Mouse (Mus musculus) CH12F3 (cell line): Measurements from ENCODE around the gene Dapk1.
"Not testable (repeated sequence)": the region's sequence is repeated elsewhere in the genome, so short reads cannot be mapped to it uniquely, and the experiment has no call there.

Source experiments
- in situ Hi-C: fragments of 300-500 bp; cut with MboI; formaldehyde crosslinking; loops from 2 replicates; pipeline ENCODE4 v1.14.3; 2020; ENCODE audit warnings: low sequenced_read_pairs

Dapk1 gene

DNA sequence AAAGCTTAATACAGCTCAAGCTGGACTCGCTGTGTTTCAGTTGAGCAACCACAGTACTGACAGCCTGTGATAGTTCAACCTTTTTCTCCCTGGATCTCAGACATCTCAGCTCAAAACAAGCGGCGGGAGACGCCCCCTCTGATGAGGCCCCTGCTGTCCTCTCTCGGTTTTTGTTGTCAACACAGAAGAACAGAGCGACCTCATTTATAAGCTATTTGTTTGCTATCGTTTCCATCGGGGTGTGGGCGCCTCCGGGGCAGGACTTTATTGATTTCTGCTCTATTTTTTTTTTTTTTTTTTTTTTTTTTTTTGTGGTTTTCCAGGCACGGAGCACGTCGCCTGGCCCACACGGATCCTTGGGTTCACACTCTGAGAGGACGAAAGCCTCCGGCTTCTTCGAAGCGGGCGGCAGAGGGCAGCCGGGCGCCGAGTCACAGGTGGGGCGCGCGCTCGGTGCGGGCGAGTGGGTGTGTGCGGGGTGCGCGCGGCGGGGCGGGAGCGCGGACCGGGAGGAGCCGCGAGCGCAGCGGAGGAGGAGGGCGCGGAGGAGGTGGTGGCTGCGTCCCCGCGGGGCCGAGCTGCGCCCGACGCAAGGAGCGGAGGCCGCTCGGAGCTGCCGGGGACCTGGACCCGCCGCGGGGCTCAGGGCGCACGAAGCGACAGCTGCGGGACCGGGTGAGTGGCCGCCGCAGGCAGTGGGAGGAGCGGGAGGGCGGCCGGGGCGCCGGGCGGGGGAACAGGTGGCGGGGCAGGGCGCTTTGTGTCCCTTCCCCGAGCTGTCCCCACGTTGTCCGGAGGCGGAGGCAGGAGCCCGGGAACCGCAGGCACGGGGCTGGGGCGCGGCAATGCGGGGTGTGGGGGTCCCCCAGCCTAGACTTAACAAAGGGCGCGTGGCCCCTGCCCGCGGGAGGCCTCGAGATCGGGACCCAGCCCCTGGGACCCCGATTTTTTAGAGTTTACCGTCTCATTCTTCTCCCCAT is at the start of gene Dapk1:
Dapk1 (plus strand) TSS at position 512 of the 980 bp plus-strand sequence.
- in situ Hi-C loops, result no loop called here

DNA sequence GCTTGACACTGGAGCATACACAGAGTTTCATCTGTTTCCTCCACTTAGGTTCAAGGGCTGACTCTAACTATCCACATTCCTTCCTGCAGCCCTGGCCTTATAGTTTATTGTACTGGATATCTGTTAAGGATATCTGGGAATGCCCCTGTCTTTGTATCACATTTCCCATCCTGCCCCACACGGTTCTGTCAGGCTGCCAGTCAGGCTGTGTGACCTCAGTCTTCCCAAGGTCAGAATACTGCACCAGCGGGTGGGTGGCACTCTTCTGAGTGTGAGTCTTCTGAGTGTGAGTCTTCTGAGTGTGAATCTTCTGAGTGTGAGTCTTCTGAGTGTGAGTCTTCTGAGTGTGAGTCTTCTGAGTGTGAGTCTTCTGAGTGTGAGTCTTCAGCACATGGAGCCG is 48.4 kb upstream of the Dapk1 start:
- in situ Hi-C loops, result no loop called here

DNA sequence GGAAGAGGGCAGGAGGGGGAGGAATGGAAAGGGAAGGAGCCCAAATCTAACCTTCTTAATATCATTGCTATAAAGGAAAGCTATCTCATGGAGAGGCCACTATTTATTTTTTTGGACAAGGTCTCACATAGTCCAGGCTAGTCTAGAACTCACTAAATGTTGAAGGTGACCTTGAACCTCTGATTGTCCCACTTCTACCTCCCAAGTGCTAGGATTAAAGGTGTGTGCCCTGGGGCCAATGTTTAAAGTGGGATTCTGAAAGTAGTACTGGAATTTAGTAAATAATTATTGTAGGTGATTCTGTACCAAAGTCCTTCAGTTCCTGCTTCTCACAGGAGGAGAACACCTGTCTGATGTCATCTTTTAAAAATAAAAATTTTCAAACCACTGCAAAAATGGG is 45.3 kb upstream of the Dapk1 start:
- in situ Hi-C loops, result no loop called here

DNA sequence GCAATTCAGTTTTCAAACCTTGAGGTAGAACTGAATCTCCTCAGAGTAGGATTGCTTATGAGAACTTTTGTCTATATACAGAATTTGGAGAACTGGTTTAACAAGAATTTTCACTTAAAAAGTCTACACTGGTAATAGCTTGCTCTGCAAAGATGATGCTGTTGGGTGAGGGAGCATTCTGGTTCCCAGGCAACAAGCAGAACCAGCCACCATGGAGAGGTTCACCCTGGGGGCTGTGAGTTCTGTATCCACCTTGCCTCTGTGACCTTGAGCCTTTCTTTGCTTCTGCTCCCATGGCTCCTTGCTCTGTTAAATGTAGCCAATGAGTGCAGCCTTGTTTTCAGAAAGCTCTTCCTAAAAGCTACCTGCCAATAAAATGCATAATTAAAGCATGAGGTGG is 44.8 kb upstream of the Dapk1 start:
- in situ Hi-C loops, result no loop called here

DNA sequence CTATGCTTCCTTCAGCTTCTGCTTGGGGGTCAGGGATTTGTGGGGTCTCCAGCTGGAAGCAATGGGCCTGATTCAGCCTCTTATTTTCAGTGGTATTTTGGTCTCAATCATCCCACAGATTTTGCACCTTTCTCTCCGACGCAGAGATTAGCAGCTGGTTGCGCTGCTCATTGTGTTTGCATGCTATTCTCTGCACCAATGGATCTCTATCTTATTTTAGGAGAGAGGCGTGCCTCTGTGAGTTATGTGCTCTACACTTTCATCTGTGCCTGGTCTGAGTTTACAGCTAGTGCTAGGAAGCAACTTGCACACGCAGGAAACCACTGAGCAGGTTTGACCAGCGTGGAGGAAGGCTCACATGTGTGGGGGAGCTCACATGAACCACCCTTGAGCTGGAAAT is 37.4 kb upstream of the Dapk1 start:
- in situ Hi-C loops, result no loop called here

DNA sequence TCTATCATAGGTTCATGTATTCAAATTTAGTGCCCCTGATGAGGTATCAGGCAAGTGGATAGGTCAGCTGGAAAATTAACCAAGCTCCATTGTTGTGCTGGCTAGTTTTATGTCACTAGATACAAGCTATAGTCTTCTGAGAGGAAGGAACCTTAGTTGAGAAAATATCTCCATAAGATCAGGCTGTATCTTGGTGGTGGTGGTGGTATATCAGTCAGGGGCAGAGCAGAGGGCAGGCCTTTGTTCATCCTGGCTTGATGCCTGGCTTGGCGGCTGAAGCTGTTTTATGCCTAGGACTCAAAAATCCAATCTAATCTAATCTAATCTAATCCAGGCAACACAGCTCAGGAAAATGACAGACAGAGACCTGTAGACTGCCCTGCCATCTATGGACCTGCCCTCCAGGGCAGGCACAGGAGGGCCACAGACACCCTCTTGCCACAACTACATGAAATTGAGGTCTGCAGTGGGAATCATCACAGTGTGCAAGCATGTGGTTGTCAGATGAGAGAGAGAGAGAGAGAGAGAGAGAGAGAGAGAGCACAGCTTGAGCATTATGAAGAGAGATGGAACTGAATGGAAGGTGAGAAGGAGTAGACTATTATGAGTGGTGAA is 32.7 kb upstream of the Dapk1 start:
- in situ Hi-C loops, result no loop called here

DNA sequence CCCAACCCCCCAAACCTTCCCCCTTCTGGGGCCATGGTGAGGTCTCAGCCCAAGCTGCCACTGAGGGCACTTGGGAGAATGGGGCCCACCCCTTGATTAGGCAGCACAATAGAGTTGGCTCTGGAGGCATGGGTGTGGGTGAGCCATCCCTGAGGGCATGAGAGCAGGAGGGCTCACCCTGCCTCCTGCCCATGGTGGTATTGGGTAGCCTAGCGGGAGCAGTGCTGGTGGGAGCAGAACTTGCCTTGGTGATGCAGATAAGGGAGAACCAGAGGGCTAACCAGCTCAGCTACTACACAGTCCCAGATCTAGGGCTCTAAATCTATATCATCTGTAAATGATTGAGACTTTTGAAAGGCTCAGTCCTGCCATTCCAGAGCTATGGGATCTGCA is 32.2 kb upstream of the Dapk1 start:
- in situ Hi-C loops, result no loop called here

DNA sequence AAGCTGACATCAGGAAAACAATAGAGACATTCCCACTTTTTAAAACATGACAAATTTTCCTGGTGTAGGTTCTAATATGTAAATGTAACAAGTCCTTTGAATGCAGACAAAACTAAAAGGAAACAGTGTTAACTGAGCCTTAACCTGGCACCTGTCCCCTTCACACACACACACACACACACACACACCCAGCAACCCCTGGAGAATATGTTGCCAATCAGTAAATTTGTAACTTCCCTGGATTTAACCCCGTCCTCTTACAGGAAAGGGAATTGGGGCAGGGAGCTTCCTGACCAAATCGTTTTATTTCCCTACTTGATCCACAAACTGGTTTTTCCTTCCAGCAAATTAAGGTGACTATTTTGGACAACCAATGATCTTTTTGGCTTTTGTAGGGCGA is 28.2 kb upstream of the Dapk1 start:
- in situ Hi-C loops, result no loop called here

DNA sequence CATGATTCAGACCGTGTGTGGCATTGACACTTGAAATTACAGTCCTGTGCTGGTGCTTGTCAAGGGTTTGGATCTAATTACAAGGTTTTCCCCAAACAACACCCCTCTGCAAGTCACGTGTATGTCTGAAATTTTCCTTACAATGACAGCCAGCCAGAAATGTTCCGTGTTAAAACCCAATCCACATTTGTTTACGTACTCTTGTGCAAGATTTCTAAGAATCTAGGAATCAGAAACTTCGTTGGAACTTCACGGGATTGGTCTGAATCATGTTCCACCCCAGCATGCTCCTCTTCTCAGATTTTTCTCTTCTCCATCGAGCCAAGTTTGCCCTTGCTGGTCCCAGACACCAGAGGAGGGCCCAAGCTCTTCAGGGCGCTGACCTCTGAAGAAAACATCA is 27.8 kb upstream of the Dapk1 start:
- in situ Hi-C loops, result no loop called here

DNA sequence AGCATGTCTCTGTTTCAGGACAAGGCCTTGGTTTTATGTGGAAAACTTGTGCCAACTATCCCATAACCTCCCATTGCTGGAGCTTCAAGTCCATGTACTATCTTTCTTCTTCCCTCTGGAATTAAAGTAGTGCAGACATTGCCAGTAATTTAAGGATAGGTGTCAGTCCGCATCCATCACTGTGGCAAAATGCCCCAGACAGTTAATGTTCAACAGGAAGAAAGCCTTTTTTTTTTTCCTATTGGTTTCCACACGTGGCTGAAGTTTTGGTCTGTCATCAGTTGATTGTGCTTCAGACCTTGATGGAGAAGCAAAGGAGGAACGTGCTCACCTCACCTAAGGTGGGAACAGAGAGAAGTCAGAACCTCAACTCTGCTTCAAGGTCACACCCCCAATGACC is 23.2 kb upstream of the Dapk1 start:
- in situ Hi-C loops, result no loop called here

DNA sequence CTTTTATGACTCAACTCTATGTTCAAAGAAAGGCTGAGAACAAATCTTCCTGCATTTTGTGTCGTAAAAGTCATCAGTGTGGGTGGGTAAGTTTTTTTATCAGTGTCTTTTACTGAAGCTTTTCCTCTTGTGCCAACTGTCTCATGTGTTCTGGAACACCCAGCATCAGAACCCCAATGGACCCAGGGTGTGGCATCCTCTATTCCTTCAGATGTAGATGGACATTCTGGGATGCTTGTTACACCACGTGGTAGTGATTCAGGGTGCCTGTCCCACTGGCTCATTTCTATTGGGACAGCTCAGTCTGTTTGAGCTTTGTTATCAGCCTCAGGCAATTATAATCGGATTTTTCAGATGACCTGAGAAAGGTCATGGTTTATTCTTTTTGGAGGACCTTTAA is 6.9 kb upstream of the Dapk1 start:
- in situ Hi-C loops, result no loop called here

DNA sequence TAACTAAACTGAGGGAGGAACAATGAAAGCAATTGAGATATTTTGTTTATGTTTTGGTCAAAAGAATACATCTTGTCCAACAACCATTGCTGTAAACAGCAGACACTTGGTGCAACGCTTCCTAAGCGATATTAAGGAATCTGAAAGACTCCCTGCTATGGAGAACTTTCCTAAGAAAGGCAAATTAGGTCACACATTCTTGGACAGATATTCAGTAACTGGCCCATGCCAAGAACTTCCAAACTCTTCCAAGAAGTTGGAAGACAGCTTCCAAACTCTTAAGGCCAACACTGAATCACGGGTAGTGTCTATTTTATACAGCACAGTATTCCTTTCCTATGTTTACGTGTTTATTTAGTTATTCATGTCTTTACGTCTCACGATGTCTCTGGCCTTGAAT is 6.2 kb upstream of the Dapk1 start:
- in situ Hi-C loops, result no loop called here

DNA sequence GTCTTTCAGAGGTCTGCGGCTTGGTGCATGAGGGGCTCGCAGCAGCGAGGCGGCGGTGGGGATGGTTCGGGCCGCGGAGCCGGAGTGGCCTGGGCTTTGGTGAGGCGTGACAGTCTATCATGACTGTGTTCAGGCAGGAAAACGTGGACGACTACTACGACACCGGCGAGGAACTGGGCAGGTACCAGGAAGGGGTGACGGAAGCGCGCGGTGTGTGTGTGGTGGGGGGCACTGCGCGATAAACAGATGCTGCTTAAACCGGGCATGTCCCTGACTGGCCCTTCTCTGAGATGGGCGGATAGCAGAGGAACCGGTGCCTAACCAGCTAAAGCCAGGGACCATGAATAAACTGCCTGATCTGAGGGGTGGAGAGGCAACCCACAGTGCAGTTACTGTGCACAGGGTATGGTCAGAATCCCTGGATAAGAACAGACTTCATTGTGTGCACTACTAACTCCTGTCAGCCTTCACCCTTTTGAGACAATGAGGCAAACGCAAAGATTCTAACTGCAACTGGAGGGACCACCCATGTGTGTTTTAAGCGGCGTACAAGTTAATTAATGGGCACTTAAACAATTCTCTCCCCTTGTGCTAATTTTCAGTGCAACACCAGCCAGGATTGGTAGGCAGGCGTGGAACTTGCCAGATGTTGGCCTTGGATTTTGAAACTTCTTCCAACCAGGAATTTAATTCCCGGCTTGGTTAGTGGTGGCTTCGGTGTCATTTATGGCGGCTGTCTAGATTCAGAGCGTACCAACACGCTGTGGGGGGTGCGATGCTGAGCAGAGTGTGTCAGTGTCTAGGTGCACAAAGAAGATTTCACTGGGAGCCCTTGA is 887 bp downstream of the Dapk1 start:
- in situ Hi-C loops, result no loop called here

DNA sequence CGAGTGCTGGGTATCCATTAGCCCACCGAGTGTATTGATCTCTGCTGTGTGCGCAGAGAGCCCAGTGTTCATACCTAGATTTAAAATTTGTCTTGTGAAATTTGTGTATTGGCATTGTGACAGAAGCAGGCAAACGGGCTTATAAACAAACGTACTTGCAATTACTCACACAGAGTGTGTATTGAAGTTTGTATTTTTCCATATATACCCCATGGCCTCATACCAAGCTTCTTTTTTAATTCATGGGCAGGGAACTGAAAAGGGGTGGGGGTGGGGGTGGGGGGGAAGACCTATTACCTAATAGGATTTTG is 1.5 kb downstream of the Dapk1 start:
- in situ Hi-C loops, result no loop called here

DNA sequence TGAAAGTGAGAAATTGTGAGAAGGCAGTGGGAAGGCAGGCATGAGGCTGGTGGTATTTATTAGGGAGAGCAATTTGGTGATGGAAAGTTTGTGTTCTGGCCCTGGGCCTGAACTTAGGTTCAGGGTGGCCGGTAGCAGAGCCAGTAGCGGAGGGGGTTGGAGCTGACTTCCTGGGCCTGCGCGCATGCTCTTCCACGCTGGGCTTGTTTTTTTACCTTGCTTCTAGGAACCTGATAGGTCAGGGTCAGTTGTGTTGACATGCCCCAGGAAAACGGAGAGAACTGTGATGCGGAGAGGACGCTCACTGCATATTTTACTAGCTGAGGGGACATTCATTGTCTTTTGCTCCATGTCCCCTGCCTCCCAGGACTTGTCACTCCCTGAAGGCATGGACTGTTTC is 5.7 kb downstream of the Dapk1 start:
- in situ Hi-C loops, result no loop called here

DNA sequence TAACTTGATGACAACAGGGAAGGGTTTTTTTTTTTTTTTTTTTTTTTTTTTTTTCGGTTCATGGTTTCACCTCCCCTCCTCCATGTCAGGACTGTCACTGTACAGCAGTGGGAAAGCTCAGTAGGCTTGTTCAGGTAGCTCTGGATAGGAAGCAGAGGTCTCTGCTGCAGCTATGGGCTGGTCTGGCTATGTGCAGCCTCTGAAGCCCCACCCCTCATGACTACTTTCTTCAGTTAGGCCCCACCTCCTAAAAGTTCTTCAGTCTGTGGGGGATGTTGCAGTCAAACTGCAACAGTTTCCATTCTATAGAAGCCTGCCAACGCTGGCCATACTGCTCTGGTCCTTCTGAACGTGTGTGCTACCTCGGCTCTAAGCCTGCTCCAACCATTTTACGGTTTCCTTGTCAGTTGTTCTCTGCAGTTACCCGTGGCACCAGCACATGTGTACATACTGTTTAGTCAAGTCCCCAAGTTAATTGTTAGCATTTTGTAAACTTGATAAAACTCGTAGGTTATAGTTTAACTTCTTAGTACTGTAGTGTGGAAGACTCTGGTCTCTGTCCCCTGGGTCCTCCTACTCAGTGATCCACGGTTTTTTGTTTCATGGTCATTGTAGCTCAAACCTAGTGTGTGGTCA is 6.8 kb downstream of the Dapk1 start:
- in situ Hi-C loops, result no loop called here

DNA sequence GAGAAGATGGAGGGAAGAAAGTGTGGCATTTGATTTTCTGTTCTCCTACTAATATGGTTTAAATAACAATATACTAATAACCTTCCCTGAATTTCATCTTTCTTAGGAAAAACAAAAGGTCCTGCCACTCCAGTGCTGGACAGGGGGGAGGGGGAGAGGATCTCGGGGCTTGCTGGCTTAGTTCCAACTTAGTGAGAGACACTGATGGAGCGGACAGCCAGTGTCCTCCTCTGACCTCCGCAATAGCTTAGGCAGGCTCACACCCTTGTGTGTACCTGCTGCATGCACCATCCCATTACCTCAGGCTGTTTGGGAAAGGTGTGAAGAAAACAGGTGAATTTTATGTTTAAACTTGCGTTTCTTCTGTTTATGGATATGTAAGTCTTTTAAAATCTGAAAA is 7.5 kb downstream of the Dapk1 start:
- in situ Hi-C loops, result no loop called here

DNA sequence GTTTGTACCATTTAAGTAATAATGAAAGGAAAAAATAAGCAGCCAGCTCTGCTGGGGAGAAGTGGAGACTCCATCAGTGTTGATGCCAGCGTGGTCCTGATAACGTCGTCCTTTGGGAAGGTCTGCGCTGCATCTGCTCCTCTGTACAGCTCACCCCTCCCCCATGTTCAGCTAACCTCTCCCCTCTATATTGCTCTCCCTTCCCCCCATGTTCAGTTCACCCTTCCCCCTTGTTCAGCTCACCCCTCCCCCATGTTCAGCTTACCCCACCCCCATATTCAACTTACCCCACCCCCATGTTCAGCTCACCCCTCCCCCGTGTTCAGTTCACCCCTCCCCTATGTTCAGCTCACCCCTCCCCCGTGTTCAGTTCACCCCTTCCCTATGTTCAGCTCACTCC is 8.8 kb downstream of the Dapk1 start:
- in situ Hi-C loops, result no loop called here

DNA sequence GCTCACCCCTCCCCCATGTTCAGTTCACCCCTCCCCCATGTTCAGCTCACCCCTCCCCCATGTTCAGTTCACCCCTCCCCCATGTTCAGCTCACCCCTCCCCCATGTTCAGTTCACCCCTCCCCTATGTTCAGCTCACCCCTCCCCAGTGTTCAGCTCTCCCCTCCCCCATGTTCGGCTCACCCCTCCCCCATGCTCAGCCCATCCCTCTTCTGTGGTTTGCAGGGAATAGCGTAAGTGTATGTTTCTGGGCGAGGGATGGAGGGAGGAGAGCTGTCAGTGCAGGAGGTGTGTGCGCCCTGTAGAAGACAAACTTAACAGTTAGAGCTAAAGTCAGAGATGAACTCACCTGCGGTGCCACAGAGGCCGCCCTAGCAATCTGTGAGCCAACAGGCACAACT is 9.2 kb downstream of the Dapk1 start:
- in situ Hi-C loops, result not testable (repeated sequence)

DNA sequence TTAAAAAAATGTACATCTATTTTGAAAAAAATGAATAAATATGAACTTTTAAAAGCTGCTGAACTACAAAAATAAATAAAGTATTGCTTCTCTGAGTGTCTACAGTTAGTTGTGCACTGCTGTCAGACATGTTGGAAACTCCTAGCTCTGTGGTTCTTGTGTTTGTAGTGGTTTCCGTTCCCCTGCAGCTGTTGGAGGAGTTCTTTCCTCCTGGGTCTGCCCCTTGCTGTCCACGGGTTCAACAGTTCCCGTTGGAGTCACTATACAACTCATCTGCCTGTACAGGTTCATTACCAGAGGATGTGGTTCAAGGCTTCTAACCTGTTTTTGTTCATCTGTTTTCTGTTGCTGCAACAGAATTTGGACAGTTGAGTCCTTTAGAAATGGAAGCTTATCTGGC is 10.4 kb downstream of the Dapk1 start:
- in situ Hi-C loops, result no loop called here

DNA sequence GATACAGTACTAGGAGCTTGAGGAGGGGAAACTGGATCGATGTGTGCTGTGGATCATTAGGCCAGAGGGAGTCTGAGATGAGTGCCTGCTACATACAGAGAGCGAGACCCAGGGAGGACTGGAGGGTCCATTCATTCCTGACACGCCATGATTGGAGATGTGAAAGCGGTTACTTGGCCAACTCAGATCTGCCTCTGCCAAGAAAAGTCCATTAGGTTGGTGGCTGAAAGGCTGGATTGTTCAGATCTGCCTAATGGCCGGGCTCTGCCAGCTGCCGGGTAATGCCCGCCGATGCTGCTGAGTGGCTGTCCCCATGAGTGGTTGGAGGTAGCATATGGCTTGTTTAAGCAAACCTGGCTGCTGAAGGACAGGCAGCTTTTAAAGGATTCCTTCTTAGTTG is 12.4 kb downstream of the Dapk1 start:
- in situ Hi-C loops, result no loop called here
